Mouse (Mus musculus) CH12.LX (cell line): ENCODE data around the gene Prkca. TPM values are rescaled to one million over a fixed set of nuclear protein-coding genes. Genes with fewer than 3 reads are reported as not detected.

Source experiments
- DNase-seq: peaks from one replicate; pipeline ENCODE4 v3.0.0-alpha.2; 2013; ENCODE audit errors: extremely low read depth
- H3K27ac ChIP-seq: 2 replicates; pipeline ENCODE4 v1.5.1; 2012; ENCODE audit warnings: low read depth, mild to moderate bottlenecking, control low read depth, moderate library complexity; ENCODE audit not compliant: insufficient read depth
- H3K27me3 ChIP-seq: replicated peaks from 2 replicates; pipeline ENCODE3; 2012; ENCODE audit warnings: inconsistent platforms
- H3K36me3 ChIP-seq, 2 experiments: replicated peaks in 1 of 2; 2 replicates each; pipeline versions ENCODE3 to v1.6.1; 2012; ENCODE audit warnings: inconsistent platforms in 1 of 2, low read length in 1 of 2, mild to moderate bottlenecking in 1 of 2, mixed read lengths in 1 of 2, moderate library complexity in 1 of 2; ENCODE audit not compliant: control insufficient read depth in 1 of 2, insufficient read depth in 1 of 2
- H3K4me1 ChIP-seq, 2 experiments: 2 replicates each; pipeline ENCODE4 v1.6.1; 2012; ENCODE audit warnings: inconsistent platforms in 1 of 2, moderate library complexity in 1 of 2; ENCODE audit not compliant: insufficient read depth in 2 of 2, control insufficient read depth in 1 of 2
- H3K4me2 ChIP-seq: 2 replicates; pipeline ENCODE4 v1.6.1; 2012; ENCODE audit warnings: low read depth, mild to moderate bottlenecking, control low read depth; ENCODE audit not compliant: poor library complexity, insufficient read depth, severe bottlenecking
- H3K4me3 ChIP-seq, 3 experiments: fragments of 150-350 bp in 1 of 3; sonication (generic) in 1 of 3; replicated peaks in 1 of 3; 2 replicates each; pipeline versions ENCODE3 to v1.5.1; 2011 to 2012; ENCODE audit warnings: low read depth in 2 of 3, low read length in 2 of 3, mild to moderate bottlenecking in 2 of 3, moderate library complexity in 2 of 3, control low read depth in 1 of 3, improper control_type of control experiment in 1 of 3, inconsistent platforms in 1 of 3, mixed read lengths in 1 of 3; ENCODE audit not compliant: poor library complexity in 1 of 3
- H3K79me2 ChIP-seq: replicated peaks from 2 replicates; pipeline ENCODE4 v1.6.1; 2012; ENCODE audit warnings: mild to moderate bottlenecking, moderate library complexity; ENCODE audit not compliant: control insufficient read depth, poor library complexity, insufficient read depth, severe bottlenecking; ENCODE audit errors: extremely low read depth
- H3K9ac ChIP-seq: 2 replicates; pipeline ENCODE4 v1.6.1; 2012; ENCODE audit warnings: low read depth, mild to moderate bottlenecking, control low read depth, moderate library complexity; ENCODE audit not compliant: insufficient read depth
- H3K9me3 ChIP-seq: replicated peaks from 2 replicates; pipeline ENCODE3; 2012; ENCODE audit warnings: low read length, inconsistent platforms, mixed read lengths
- CHD2 ChIP-seq: IDR thresholded peaks from 2 replicates; pipeline ENCODE4 v1.6.1; 2011; ENCODE audit warnings: low read length, improper control_type of control experiment
- EP300 ChIP-seq: IDR thresholded peaks from 2 replicates; pipeline ENCODE4 v1.6.1; 2011; ENCODE audit warnings: low read length, improper control_type of control experiment
- ETS1 ChIP-seq: conservative IDR thresholded peaks from 2 replicates; pipeline ENCODE4 v1.6.1; 2012; ENCODE audit warnings: low read depth, mild to moderate bottlenecking, inconsistent platforms, low read length, improper control_type of control experiment, moderate library complexity
- HCFC1 ChIP-seq: IDR thresholded peaks from 2 replicates; pipeline ENCODE4 v1.6.1; 2012; ENCODE audit warnings: low read depth, mild to moderate bottlenecking, inconsistent platforms, low read length, improper control_type of control experiment
- IRF4 ChIP-seq: IDR thresholded peaks from 2 replicates; pipeline ENCODE4 v1.6.1; 2014; ENCODE audit warnings: low read depth, mild to moderate bottlenecking, inconsistent platforms, low read length, improper control_type of control experiment
- JUN ChIP-seq: IDR thresholded peaks from 2 replicates; pipeline ENCODE4 v1.6.1; 2011; ENCODE audit warnings: low read depth, mild to moderate bottlenecking, low read length, improper control_type of control experiment, moderate library complexity; ENCODE audit not compliant: insufficient read depth
- MAFK ChIP-seq: IDR thresholded peaks from 2 replicates; pipeline ENCODE4 v1.6.1; 2011; ENCODE audit warnings: low read length, improper control_type of control experiment; ENCODE audit not compliant: insufficient replicate concordance
- MAX ChIP-seq: IDR thresholded peaks from 2 replicates; pipeline ENCODE4 v1.6.1; 2011; ENCODE audit warnings: low read length, improper control_type of control experiment
- MYC ChIP-seq: IDR thresholded peaks from 2 replicates; pipeline ENCODE4 v1.6.1; 2011; ENCODE audit warnings: low read depth, mild to moderate bottlenecking, improper control_type of control experiment, low read length
- NELFE ChIP-seq: IDR thresholded peaks from 2 replicates; pipeline ENCODE4 v1.6.1; 2011; ENCODE audit warnings: low read depth, low read length, improper control_type of control experiment
- PAX5 ChIP-seq: IDR thresholded peaks from 2 replicates; pipeline ENCODE4 v1.6.1; 2012; ENCODE audit warnings: low read length, inconsistent platforms, mixed read lengths
- POLR2AphosphoS2 ChIP-seq: IDR thresholded peaks from 2 replicates; pipeline ENCODE4 v1.6.1; 2011; ENCODE audit warnings: low read depth, low read length, improper control_type of control experiment
- RAD21 ChIP-seq: IDR thresholded peaks from 2 replicates; pipeline ENCODE4 v1.6.1; 2011; ENCODE audit warnings: low read depth, mild to moderate bottlenecking, low read length, improper control_type of control experiment, moderate library complexity
- SIN3A ChIP-seq: IDR thresholded peaks from 2 replicates; pipeline ENCODE4 v1.6.1; 2012; ENCODE audit warnings: low read length, improper control_type of control experiment, inconsistent platforms
- SMC3 ChIP-seq: IDR thresholded peaks from 2 replicates; pipeline ENCODE4 v1.6.1; 2011; ENCODE audit warnings: low read depth, low read length, improper control_type of control experiment
- TCF12 ChIP-seq: IDR thresholded peaks from 2 replicates; pipeline ENCODE4 v1.6.1; 2014; ENCODE audit warnings: low read depth, mild to moderate bottlenecking, inconsistent platforms, low read length, improper control_type of control experiment
- USF1 ChIP-seq: IDR thresholded peaks from 2 replicates; pipeline ENCODE4 v1.6.1; 2014; ENCODE audit warnings: low read depth, mild to moderate bottlenecking, inconsistent platforms, low read length, improper control_type of control experiment
- USF2 ChIP-seq: conservative IDR thresholded peaks from 2 replicates; pipeline ENCODE4 v1.6.1; 2011; ENCODE audit warnings: low read depth, low read length, improper control_type of control experiment
- ZC3H11A ChIP-seq: IDR thresholded peaks from 2 replicates; pipeline ENCODE4 v1.6.1; 2012; ENCODE audit warnings: low read depth, mild to moderate bottlenecking, inconsistent platforms, low read length, improper control_type of control experiment
- ZKSCAN1 ChIP-seq: IDR thresholded peaks from 2 replicates; pipeline ENCODE4 v1.6.1; 2012; ENCODE audit warnings: low read depth, inconsistent platforms, low read length, improper control_type of control experiment, borderline replicate concordance
- ZNF384 ChIP-seq: IDR thresholded peaks from 2 replicates; pipeline ENCODE4 v1.6.1; 2012; ENCODE audit warnings: low read depth, low read length, improper control_type of control experiment, inconsistent platforms
- dilution Hi-C: fragments of 300-500 bp; cut with MboI; formaldehyde crosslinking; loops from 2 replicates; pipeline ENCODE4 v1.14.3; 2020; ENCODE audit warnings: low sequenced_read_pairs; ENCODE audit not compliant: extremely low pct_unique_long_range_greater_than_20kb, extremely low pct_ligation_motif_present
- in situ Hi-C: fragments of 300-500 bp; cut with MboI; formaldehyde crosslinking; loops from 3 replicates; pipeline ENCODE4 v1.14.3; 2019; ENCODE audit warnings: low sequenced_read_pairs, low pct_ligation_motif_present, low pct_unique_long_range_greater_than_20kb, mixed read lengths
- polyA plus RNA-seq: library from polyadenylated mRNA; unstranded; fragments of >175 nt; gene quantifications from 2 replicates; pipeline ENCODE4 v1.2.1, GENCODE M21; 2012; ENCODE audit warnings: low read depth; ENCODE audit not compliant: insufficient read length
- total RNA-seq, 2 experiments: library from RNA; depleted of rRNA; stranded (reverse); fragments of 300-350 nt in 1 of 2; fragments of >200 nt in 1 of 2; gene quantifications; 2 replicates each; pipeline ENCODE4 v1.2.3; 2012 to 2014

Gene Prkca
- total and polyA plus RNA-seq, 3 experiments, result 40.0 to 107 (median 43.7) TPM

- DNase-seq, result no peak
- TF ChIP-seq HCFC1 (no peak), IRF4 (no peak), USF2 (no peak), ZKSCAN1 (no peak), POLR2AphosphoS2 (no peak), SIN3A (no peak), JUN (no peak), ZC3H11A (no peak), SMC3 (no peak), TCF12 (no peak), CHD2 (no peak), MYC (no peak), PAX5 (no peak), RAD21 (no peak), EP300 (no peak), MAX (no peak), USF1 (no peak), MAFK (no peak), ZNF384 (no peak), NELFE (no peak)
- no peak overlapping the region for H3K27ac ChIP-seq
- peaks cover 4 to 89% of the 10 kb centered on the region in 2 experiments for H3K36me3 ChIP-seq
- no peaks in the 10 kb centered on the region for H3K27me3 ChIP-seq
- dilution Hi-C loops (no loop called here), in situ Hi-C loops (no loop called here)
- no peak overlapping the region for H3K9ac ChIP-seq
- H3K4me3 ChIP-seq, result no peak overlapping the region
- peaks cover 25 to 86% of the 10 kb centered on the region in 2 experiments for H3K4me1 ChIP-seq
- H3K9me3 ChIP-seq, result peaks cover 5% of the 10 kb centered on the region
- H3K4me2 ChIP-seq, result no peak overlapping the region
- peaks cover 4% of the 10 kb centered on the region for H3K79me2 ChIP-seq
Measured at GRCm38 (mm10) chr11:108287321-108287720, 56.4 kb downstream of the Prkca start.

GRCm38 (mm10) chr11:108285046-108285445, 58.7 kb downstream of the Prkca start:
- TF ChIP-seq EP300 (no peak), ETS1 (no peak)
- Histone ChIP-seq H3K79me2 (peaks cover 8% of the 10 kb centered on the region), H3K27ac (no peak overlapping the region), H3K4me3 (no peak overlapping the region), H3K27me3 (no peaks in the 10 kb centered on the region), H3K36me3 (peaks cover 4 to 83% of the 10 kb centered on the region in 2 experiments), H3K4me2 (no peak overlapping the region), H3K4me1 (peaks cover 23 to 83% of the 10 kb centered on the region in 2 experiments), H3K9ac (no peak overlapping the region), H3K9me3 (peaks cover 5% of the 10 kb centered on the region)
- DNase-seq, result no peak
- in situ Hi-C loops, result no loop called here
- dilution Hi-C loops, result no loop called here
